Mouse (Mus musculus) spleen, adult 2 months (tissue): ENCODE measurements around the gene Rps6ka4.

Experiments
- CTCF ChIP-seq: fragments of 200-500 bp; IDR thresholded peaks from 2 replicates; pipeline ENCODE4 v1.5.1; 2011; ENCODE audit warnings: mild to moderate bottlenecking, inconsistent platforms; ENCODE audit not compliant: insufficient read depth, insufficient read length, insufficient replicate concordance; ENCODE audit errors: extremely low read depth
- POLR2A ChIP-seq: fragments of 200-500 bp; IDR thresholded peaks from 2 replicates; pipeline ENCODE4 v1.6.1; 2011; ENCODE audit warnings: low read depth, low read length, inconsistent platforms

DNA sequence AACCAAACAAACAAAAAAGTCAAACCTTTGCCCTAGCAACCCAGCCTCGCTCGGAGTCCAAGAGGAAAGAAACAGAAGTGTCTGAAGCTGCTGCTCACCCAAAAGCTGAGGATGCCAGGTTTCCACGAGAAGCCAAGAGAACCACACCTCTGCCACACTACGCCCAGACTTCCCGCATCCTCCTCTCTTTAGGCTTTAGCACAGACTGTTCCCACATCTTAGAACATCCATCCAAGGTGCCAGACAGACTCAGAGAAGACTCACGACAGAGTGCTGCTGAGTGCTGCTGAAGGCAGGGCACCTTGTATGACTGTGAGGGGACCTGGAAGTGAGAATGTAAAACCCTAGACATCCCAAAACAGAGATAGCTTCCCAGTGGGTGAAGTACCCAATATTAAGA, 35.4 kb upstream of the Rps6ka4 start:
- TF ChIP-seq POLR2A (no peak), CTCF (no peak)
